Mouse (Mus musculus) gastrocnemius, postnatal 4 days (tissue): ENCODE data around the gene Lef1. TPM values are rescaled to one million over a fixed set of nuclear protein-coding genes. Genes with fewer than 3 reads are reported as not detected.

Experiments used
- total RNA-seq, 2 experiments: library from RNA; stranded (reverse); gene quantifications; 2 replicates each; pipeline ENCODE4 v1.2.3; 2021

Gene Lef1
- total RNA-seq, 2 experiments from 2014 or later, result 1.1 to 2.0 TPM

Other genes with a start within 250 kb of the Lef1 start
- gene Hadh, start 161.6 kb downstream of the Lef1 start, total RNA-seq, result 100 to 1,000 TPM; 247 to 255 TPM
- 1 to 10 TPM; 3.0 to 3.8 TPM for gene Cyp2u1, start 192.8 kb downstream of the Lef1 start, total RNA-seq